17 mouse cellular contexts compared by ENCODE assay signal in the genomic region with DNA sequence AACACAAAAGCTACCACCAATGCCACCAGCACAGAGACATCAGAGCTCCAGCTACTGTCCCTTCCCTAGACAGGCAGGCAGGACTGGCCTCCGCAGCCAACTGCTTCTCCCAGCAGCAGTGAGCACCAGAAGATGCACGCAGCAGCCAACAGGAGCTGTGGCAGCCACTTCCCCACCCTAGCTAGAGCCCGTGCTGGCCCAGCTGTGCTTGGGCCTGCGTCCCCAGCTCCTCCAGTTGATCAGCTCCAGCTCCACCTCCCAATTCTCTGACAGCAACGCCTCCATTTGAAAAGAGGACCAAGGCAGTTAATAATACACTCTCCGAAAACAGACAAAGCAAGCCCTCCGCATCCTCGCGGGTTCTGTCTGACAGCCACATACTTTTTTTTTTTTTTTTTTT. TPM values are rescaled to one million over a fixed set of nuclear protein-coding genes. Genes with fewer than 3 reads are reported as not detected.
A peak's percentile ranks its signal among the peaks of the same experiment; 100 is the strongest.
DNase-seq lines count a peak whose midpoint lies in the region; ATAC-seq and TF ChIP-seq lines count a peak whose summit lies in the region.
"Had no signal": no experiment of that assay in that cellular context is flagged by ENCODE, and none has a peak within 500 bp of the region (broad histone marks: within the 10 kb centered on the region; RNA-seq: fewer than 3 reads in every experiment).

No protein-coding gene starts in this region.

- 0 out of 2 replicates have a peak, but pooled peaks have one; percentile 19 for TF ChIP-seq POLR2A in heart, adult 2 months (IDR thresholded peaks at IDR 0.05; ENCODE audit: insufficient read depth, low read depth, low read length)

- H3K9me3 ChIP-seq in forebrain, embryonic 13.5 days (replicated peaks), result no peaks in the 10 kb centered on the region
- H3K9me3 ChIP-seq: hindbrain, embryonic 12.5 days; liver, embryonic 15.5 days; midbrain, embryonic 15.5 days had no signal

- intact Hi-C loops in heart, adult 2 months (cut with DNase I), result no loop called here

- TF ChIP-seq EP300 in heart, adult 2 months (IDR thresholded peaks at IDR 0.05; ENCODE audit: insufficient read depth, low read depth, low read length), result no peak

- DNase-seq in heart, adult 2 months, result peak; percentile 45 to 53
- DNase-seq in heart, postnatal 4 days, result no peak
- peak; percentile 41 for DNase-seq in right cerebral cortex, adult 18-20 months
- no peak for DNase-seq in right cerebral cortex, postnatal 14 days
- no peak for DNase-seq in thymus, postnatal 10 days (ENCODE audit: low spot score in 2 of 2)
- DNase-seq: cerebellum, adult 18-20 months; kidney, adult 11 months; kidney, postnatal 25 days; layer of hippocampus, postnatal 36 days; lung, postnatal 14 days had no signal

- no peak overlapping the region for H3K4me2 ChIP-seq in forebrain, embryonic 13.5 days
- H3K4me2 ChIP-seq: hindbrain, embryonic 12.5 days; liver, embryonic 15.5 days; midbrain, embryonic 15.5 days had no signal

- peak overlapping the region; percentile 3; the same call in 1 of the 2 replicates for H3K9ac ChIP-seq in heart, adult 2 months (ENCODE audit: low read depth, low read length)
- no peak overlapping the region for H3K9ac ChIP-seq in forebrain, embryonic 13.5 days
- H3K9ac ChIP-seq: hindbrain, embryonic 12.5 days; liver, embryonic 15.5 days; midbrain, embryonic 15.5 days had no signal

- H3K4me3 ChIP-seq in heart, adult 2 months, result no peak overlapping the region
- no peak overlapping the region for H3K4me3 ChIP-seq in forebrain, embryonic 13.5 days
- H3K4me3 ChIP-seq: hindbrain, embryonic 12.5 days; liver, embryonic 15.5 days; midbrain, embryonic 15.5 days had no signal

- 0 out of 2 replicates have a peak, but pooled peaks have one; percentile 16 for ATAC-seq in forebrain, embryonic 13.5 days
- ATAC-seq in CD4-positive, CD25-positive, alpha-beta regulatory T cell, adult 4 months, result no peak
- ATAC-seq: midbrain, embryonic 15.5 days; Patski had no signal

- H3K4me1 ChIP-seq in heart, adult 2 months (ENCODE audit: control insufficient read depth, insufficient read depth, low read length), result peaks cover 15% of the 10 kb centered on the region
- peaks cover 15% of the 10 kb centered on the region for H3K4me1 ChIP-seq in forebrain, embryonic 13.5 days

- no peaks in the 10 kb centered on the region for H3K36me3 ChIP-seq in heart, adult 2 months (ENCODE audit: control insufficient read depth, insufficient read depth, low read length)
- H3K36me3 ChIP-seq in forebrain, embryonic 13.5 days (ENCODE audit: poor library complexity, severe bottlenecking), result no peaks in the 10 kb centered on the region
- H3K36me3 ChIP-seq: hindbrain, embryonic 12.5 days; liver, embryonic 15.5 days; midbrain, embryonic 15.5 days had no signal

- TF ChIP-seq CTCF in heart, adult 2 months (IDR thresholded peaks at IDR 0.05), result no peak

- no peaks in the 10 kb centered on the region for H3K79me2 ChIP-seq in heart, adult 2 months (replicated peaks; ENCODE audit: control insufficient read depth, insufficient read depth, low read length)

- no peak overlapping the region for H3K27ac ChIP-seq in heart, adult 2 months
- no peak overlapping the region for H3K27ac ChIP-seq in forebrain, embryonic 13.5 days
- H3K27ac ChIP-seq: hindbrain, embryonic 12.5 days; liver, embryonic 15.5 days; midbrain, embryonic 15.5 days had no signal

- 76% methylated on average over 9 of the region's 9 CpGs for WGBS in heart, adult 2 months
- 42% methylated on average over 9 of the region's 9 CpGs for WGBS in forebrain, embryonic 13.5 days

- H3K27me3 ChIP-seq in heart, adult 2 months (ENCODE audit: control insufficient read depth, insufficient read depth, low read length), result no peaks in the 10 kb centered on the region
- no peaks in the 10 kb centered on the region for H3K27me3 ChIP-seq in forebrain, embryonic 13.5 days
- H3K27me3 ChIP-seq: midbrain, embryonic 15.5 days; Patski had no signal

RNA-seq across cellular contexts. Expression of gene Cyb561, which starts 14.4 kb away (rescaled TPM):
- total RNA-seq in heart, adult 2 months (2021), result 1 to 10 TPM; 8.2 to 8.5 TPM
- polyA plus RNA-seq in heart, adult 2 months (2012; rRNA removed), result 17.0 and 17.6 TPM in 2 replicates
- 1 to 10 TPM; 6.0 to 6.4 TPM for total RNA-seq in heart, postnatal 4 days (2021)
- 17.2 and 21.4 TPM in 2 replicates for polyA plus RNA-seq in forebrain, embryonic 13.5 days (2015; fragmentation: Nextera tagmentation; extraction: Ambion mirVana)
- polyA plus RNA-seq in CD4-positive, CD25-positive, alpha-beta regulatory T cell, adult 4 months (2017; shearing (Covaris generic)), result 1 to 10 TPM in 1 of 2 experiments, under 1 TPM in 1; 0.48 to 1.7 TPM

RNA-seq across cellular contexts. Expression of gene Ace, which starts 29.0 kb away (rescaled TPM):
- 10 to 100 TPM; 18.8 to 23.7 TPM for total RNA-seq in heart, adult 2 months (2021)
- polyA plus RNA-seq in heart, adult 2 months (2012; rRNA removed), result 34.4 and 42.1 TPM in 2 replicates
- 10 to 100 TPM; 15.5 to 17.7 TPM for total RNA-seq in heart, postnatal 4 days (2021)
- 0.57 and 0.97 TPM in 2 replicates for polyA plus RNA-seq in forebrain, embryonic 13.5 days (2015; fragmentation: Nextera tagmentation; extraction: Ambion mirVana)
- polyA plus RNA-seq in CD4-positive, CD25-positive, alpha-beta regulatory T cell, adult 4 months (2017; shearing (Covaris generic)), result not detected

RNA-seq across cellular contexts. Expression of gene Ace3, which starts 55.7 kb away (rescaled TPM):
- total RNA-seq in heart, adult 2 months (2021), result not detected
- polyA plus RNA-seq in heart, adult 2 months (2012; rRNA removed), result not detected in 2 replicates
- total RNA-seq in heart, postnatal 4 days (2021), result not detected
- not detected in 2 replicates for polyA plus RNA-seq in forebrain, embryonic 13.5 days (2015; fragmentation: Nextera tagmentation; extraction: Ambion mirVana)
- not detected for polyA plus RNA-seq in CD4-positive, CD25-positive, alpha-beta regulatory T cell, adult 4 months (2017; shearing (Covaris generic))
- total RNA-seq: layer of hippocampus, postnatal 36 days had no signal
- polyA plus RNA-seq: hindbrain, embryonic 12.5 days; limb, embryonic 11.5 days; liver, embryonic 15.5 days; midbrain, embryonic 15.5 days; Patski had no signal

Comparison
In these comparisons a context has a peak if more than half of its experiments do, and no peak if none do; other contexts are left out.
1. DNase-seq: peak in heart, adult 2 months (2 of 2) and right cerebral cortex, adult 18-20 months (single experiment); none in heart, postnatal 4 days (single experiment), right cerebral cortex, postnatal 14 days (single experiment) and thymus, postnatal 10 days (0 of 2).
2. RNA of gene Ace, which starts 29.0 kb away (polyA plus RNA-seq): 34.4 to 42.1 TPM in heart, adult 2 months; 0.57 to 0.97 TPM in forebrain, embryonic 13.5 days and not detected in CD4-positive, CD25-positive, alpha-beta regulatory T cell, adult 4 months; every median in the first group is over 10 times any median in the second.